Mouse (Mus musculus) megakaryocyte, adult 5-6 weeks (primary cell): ENCODE results near the gene Ppp1r12a. TPM values are rescaled to one million over a fixed set of nuclear protein-coding genes. Genes with fewer than 3 reads are reported as not detected.

Experiments
- ATAC-seq: 2 replicates; pipeline ENCODE4 v1.8.0; 2016; ENCODE audit warnings: mild to moderate bottlenecking, inconsistent platforms; ENCODE audit not compliant: poor library complexity, severe bottlenecking
- total RNA-seq, 2 experiments: library from RNA; stranded (forward) in 1 of 2; stranded (reverse) in 1 of 2; fragments of 153-499, 151-499 nt in 1 of 2; fragments of 221-1000, 200-1000 nt in 1 of 2; gene quantifications; 2 replicates each; pipeline versions ENCODE4 v1.2.3 to v1.2.4; 2015 to 2017

Ppp1r12a gene
- total RNA-seq, 2 experiments from 2014 or later, result 149 to 244 TPM

GRCm38 (mm10) chr10:108159002-108159401 lies 3.0 kb upstream of the Ppp1r12a start:
- no peak for ATAC-seq

- ATAC-seq, result peak; percentile 34
Measured at GRCm38 (mm10) chr10:108162297-108163020, 466 bp downstream of the Ppp1r12a start.

GRCm38 (mm10) chr10:108163021-108163410 lies 1.0 kb downstream of the Ppp1r12a start:
- peak; percentile 17 for ATAC-seq

GRCm38 (mm10) chr10:108163451-108163850 lies 1.5 kb downstream of the Ppp1r12a start:
- no peak for ATAC-seq

GRCm38 (mm10) chr10:108167823-108168222 lies 5.8 kb downstream of the Ppp1r12a start:
- peak; percentile 88 for ATAC-seq

GRCm38 (mm10) chr10:108170818-108171217 lies 8.8 kb downstream of the Ppp1r12a start:
- ATAC-seq, result no peak

- ATAC-seq, result no peak
Measured at GRCm38 (mm10) chr10:108171637-108172036, 9.6 kb downstream of the Ppp1r12a start.

GRCm38 (mm10) chr10:108172817-108173563 lies 11.0 kb downstream of the Ppp1r12a start:
- no peak for ATAC-seq

GRCm38 (mm10) chr10:108174107-108174506 lies 12.1 kb downstream of the Ppp1r12a start:
- ATAC-seq, result no peak

GRCm38 (mm10) chr10:108175885-108176284 lies 13.9 kb downstream of the Ppp1r12a start:
- ATAC-seq, result no peak

GRCm38 (mm10) chr10:108178285-108178848 lies 16.4 kb downstream of the Ppp1r12a start:
- ATAC-seq, result peak; percentile 74

GRCm38 (mm10) chr10:108179404-108179803 lies 17.4 kb downstream of the Ppp1r12a start:
- ATAC-seq, result peak; percentile 42; the same call in 1 of the 2 replicates

- ATAC-seq, result no peak
Measured at GRCm38 (mm10) chr10:108180313-108180712, 18.3 kb downstream of the Ppp1r12a start.

- ATAC-seq, result no peak
Measured at GRCm38 (mm10) chr10:108181893-108182292, 19.9 kb downstream of the Ppp1r12a start.

GRCm38 (mm10) chr10:108182386-108182785 lies 20.4 kb downstream of the Ppp1r12a start:
- ATAC-seq, result no peak

- no peak for ATAC-seq
Measured at GRCm38 (mm10) chr10:108184763-108185162, 22.8 kb downstream of the Ppp1r12a start.

GRCm38 (mm10) chr10:108185265-108185664 lies 23.3 kb downstream of the Ppp1r12a start:
- peak; percentile 83 for ATAC-seq

- no peak for ATAC-seq
Measured at GRCm38 (mm10) chr10:108189303-108189702, 27.3 kb downstream of the Ppp1r12a start.

GRCm38 (mm10) chr10:108189986-108190385 lies 28.0 kb downstream of the Ppp1r12a start:
- peak; percentile 25; the same call in 1 of the 2 replicates for ATAC-seq

GRCm38 (mm10) chr10:108190626-108191025 lies 28.6 kb downstream of the Ppp1r12a start:
- no peak for ATAC-seq

- ATAC-seq, result peak; percentile 95
Measured at GRCm38 (mm10) chr10:108191381-108191787, 29.4 kb downstream of the Ppp1r12a start.

- no peak for ATAC-seq
Measured at GRCm38 (mm10) chr10:108192306-108192705, 30.3 kb downstream of the Ppp1r12a start.
